Mouse (Mus musculus) ES-E14 (cell line): Measurements from ENCODE around the gene Appl2.

Source experiments
- CHD2 ChIP-seq: IDR thresholded peaks from 2 replicates; pipeline ENCODE4 v1.6.1; 2014; ENCODE audit warnings: mild to moderate bottlenecking, low read depth, low read length, inconsistent platforms
- HCFC1 ChIP-seq: IDR thresholded peaks from 2 replicates; pipeline ENCODE4 v1.6.1; 2012; ENCODE audit warnings: low read length, inconsistent platforms, borderline replicate concordance; ENCODE audit not compliant: insufficient read depth
- MAFK ChIP-seq: IDR thresholded peaks from 2 replicates; pipeline ENCODE4 v1.6.1; 2014; ENCODE audit warnings: mild to moderate bottlenecking, low read depth, low read length, inconsistent platforms; ENCODE audit not compliant: insufficient read depth
- ZC3H11A ChIP-seq: IDR thresholded peaks from 2 replicates; pipeline ENCODE4 v1.6.1; 2012; ENCODE audit warnings: low read depth, mild to moderate bottlenecking, inconsistent platforms, low read length, borderline replicate concordance
- ZNF384 ChIP-seq: IDR thresholded peaks from 2 replicates; pipeline ENCODE4 v1.6.1; 2012; ENCODE audit warnings: low read depth, low read length, inconsistent platforms

DNA sequence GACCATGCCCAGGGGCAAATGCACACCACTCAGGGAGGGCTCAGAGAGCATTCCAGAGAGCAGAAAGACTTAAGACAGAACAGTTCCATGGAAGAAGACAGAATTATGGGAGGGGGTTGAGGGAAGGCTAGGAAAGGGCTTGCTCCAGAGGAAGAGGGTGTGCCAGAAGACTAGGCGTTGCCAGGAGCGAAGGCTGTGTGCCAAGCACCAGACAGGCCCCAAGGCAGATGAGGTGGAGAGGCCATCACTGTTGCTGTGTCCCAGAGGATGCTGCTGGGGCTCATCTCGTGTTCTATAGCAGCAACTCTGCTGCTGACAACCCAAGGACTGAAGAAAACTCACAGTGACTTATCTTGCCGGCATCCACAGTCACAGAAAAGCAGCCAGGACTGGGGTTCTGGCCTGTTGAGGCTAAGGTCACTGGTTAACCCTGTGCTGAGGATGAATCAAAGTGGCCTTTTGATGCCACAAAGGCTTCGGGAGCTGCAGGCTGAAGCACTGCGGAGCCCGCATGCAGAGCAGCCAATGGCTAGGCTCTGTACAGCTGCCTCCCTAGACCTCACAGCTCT is 15.6 kb downstream of the Appl2 start:
- TF ChIP-seq ZNF384 = no peak
- TF ChIP-seq HCFC1 = no peak
- TF ChIP-seq MAFK = no peak
- TF ChIP-seq ZC3H11A = no peak
- TF ChIP-seq CHD2 = no peak
